Mouse (Mus musculus) embryonic facial prominence, embryonic 14.5 days (tissue): ENCODE measurements around the gene Ilkap. TPM values are rescaled to one million over a fixed set of nuclear protein-coding genes. Genes with fewer than 3 reads are reported as not detected.
A peak's percentile ranks its signal among the peaks of the same experiment; 100 is the strongest.

Experiments
- ATAC-seq: fragments of 200-750 bp; cut with Nextera tagmentation; 2 replicates; pipeline ENCODE4 v1.8.0; 2017; ENCODE audit warnings: low read depth, moderate number of reproducible peaks, moderate TSS enrichment
- DNase-seq: peaks from one replicate; pipeline ENCODE4 v3.0.0-alpha.2; 2015; ENCODE audit warnings: low spot score
- H3K27ac ChIP-seq: fragments of 300-500 bp; sonication (generic); replicated peaks from 2 replicates; pipeline ENCODE4 v1.5.1; 2014; ENCODE audit warnings: low read depth, mild to moderate bottlenecking, low read length, moderate library complexity
- H3K27me3 ChIP-seq: fragments of 300-500 bp; sonication (generic); replicated peaks from 2 replicates; pipeline ENCODE4 v1.6.1; 2014; ENCODE audit warnings: low read length; ENCODE audit not compliant: control insufficient read depth, insufficient read depth
- H3K36me3 ChIP-seq: fragments of 300-500 bp; sonication (generic); 2 replicates; pipeline ENCODE4 v1.6.1; 2014; ENCODE audit warnings: low read length, mixed read lengths; ENCODE audit not compliant: control insufficient read depth, insufficient read depth
- H3K4me1 ChIP-seq: fragments of 300-500 bp; sonication (generic); 2 replicates; pipeline ENCODE4 v1.6.1; 2014; ENCODE audit warnings: antibody characterized with exemption, low read length; ENCODE audit not compliant: control insufficient read depth, insufficient read depth
- H3K4me2 ChIP-seq: fragments of 300-500 bp; sonication (generic); 2 replicates; pipeline ENCODE4 v1.6.1; 2014; ENCODE audit warnings: low read depth, mild to moderate bottlenecking, low read length, moderate library complexity, mixed read lengths
- H3K4me3 ChIP-seq: fragments of 300-500 bp; sonication (generic); 2 replicates; pipeline ENCODE4 v1.5.1; 2014; ENCODE audit warnings: low read depth, mild to moderate bottlenecking, low read length
- H3K9ac ChIP-seq: fragments of 300-500 bp; sonication (generic); 2 replicates; pipeline ENCODE4 v1.6.1; 2014; ENCODE audit warnings: low read depth, mild to moderate bottlenecking, low read length, moderate library complexity, mixed read lengths
- H3K9me3 ChIP-seq: fragments of 300-500 bp; sonication (generic); 2 replicates; pipeline ENCODE4 v1.6.1; 2016; ENCODE audit warnings: low read length; ENCODE audit not compliant: control insufficient read depth
- WGBS: fragments of 180-500 bp; shearing (Covaris S2); extraction: QIAGEN DNeasy Blood & Tissue Kit; methylation state at CpG from one replicate; pipeline ENCODE4 v1.1.7; 2014; 5-methylcytosine and 5-hydroxymethylcytosine counted together
- polyA plus RNA-seq: library from polyadenylated mRNA; unstranded; fragments of >200 nt; fragmentation: Nextera tagmentation; extraction: Ambion mirVana; gene quantifications from 2 replicates; pipeline ENCODE4 v1.2.1, GENCODE M21; 2014

The Ilkap gene
- polyA plus RNA-seq, 1 experiment from 2014 or later: 146 TPM

DNA sequence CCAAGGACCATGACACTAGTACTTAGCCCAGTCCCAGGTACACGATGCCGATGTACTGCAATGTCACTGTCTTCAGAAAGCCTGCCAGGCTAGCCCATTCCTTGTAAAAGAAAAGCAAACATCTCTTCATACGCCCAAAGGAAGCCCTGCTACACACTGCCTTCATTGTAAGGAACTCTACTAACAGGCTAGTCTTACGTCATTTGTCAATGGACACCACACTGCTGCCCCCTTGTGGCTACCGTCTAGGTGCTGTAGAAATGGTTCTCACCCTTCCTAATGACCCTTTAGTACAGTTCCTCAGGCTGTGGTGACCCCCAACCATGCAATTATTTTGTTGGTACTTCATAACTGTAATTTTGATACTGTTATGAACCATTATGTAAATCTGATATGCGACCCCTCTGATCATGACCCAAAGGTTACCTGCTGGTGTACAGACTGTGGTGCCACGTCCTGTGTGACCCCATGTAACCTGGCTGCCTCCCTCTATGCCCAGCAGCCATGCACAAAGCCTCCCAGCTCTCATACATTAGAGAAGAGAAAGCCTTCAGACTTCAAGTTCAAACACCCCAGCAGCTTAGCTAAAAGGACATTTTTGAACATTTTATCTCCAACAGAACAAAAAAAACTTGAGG, 18.0 kb downstream of the Ilkap start:
- ATAC-seq (peak; percentile 20; the same call in 1 of the 2 replicates), DNase-seq (peak; percentile 84)
- 53% methylated on average over 7 of the region's 7 CpGs for WGBS
- Histone ChIP-seq H3K9ac (no peak overlapping the region), H3K27me3 (no peaks in the 10 kb centered on the region), H3K4me1 (no peaks in the 10 kb centered on the region), H3K4me3 (no peak overlapping the region), H3K4me2 (no peak overlapping the region), H3K9me3 (no peaks in the 10 kb centered on the region), H3K27ac (no peak overlapping the region), H3K36me3 (peaks cover 94% of the 10 kb centered on the region)

DNA sequence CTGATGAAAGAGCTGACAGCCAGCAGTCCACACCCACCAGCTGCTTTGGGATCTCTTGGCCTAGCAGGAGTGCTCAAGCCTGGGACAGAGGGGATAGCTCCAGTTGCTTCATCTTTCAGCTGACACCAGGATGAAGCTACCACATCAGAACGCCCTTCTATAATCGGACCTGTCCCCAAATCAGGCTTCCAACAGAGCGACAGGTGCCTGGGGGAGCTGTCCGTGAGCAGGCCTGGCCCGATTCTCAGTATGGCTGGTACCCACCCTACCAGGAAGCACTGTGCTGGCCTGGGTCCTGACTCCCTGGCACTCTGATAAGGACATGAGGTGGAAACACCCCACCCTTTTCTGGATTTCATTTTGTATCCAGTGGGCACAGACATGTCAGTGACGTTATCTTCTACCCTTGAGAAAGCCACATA, 25.2 kb downstream of the Ilkap start:
- Histone ChIP-seq H3K4me1 (no peaks in the 10 kb centered on the region), H3K27me3 (no peaks in the 10 kb centered on the region), H3K4me2 (no peak overlapping the region), H3K9ac (no peak overlapping the region), H3K4me3 (no peak overlapping the region), H3K36me3 (peaks cover 84% of the 10 kb centered on the region), H3K9me3 (no peaks in the 10 kb centered on the region), H3K27ac (no peak overlapping the region)
- peak; percentile 18 for DNase-seq
- 76% methylated on average over 6 of the region's 6 CpGs for WGBS
- no peak for ATAC-seq

DNA sequence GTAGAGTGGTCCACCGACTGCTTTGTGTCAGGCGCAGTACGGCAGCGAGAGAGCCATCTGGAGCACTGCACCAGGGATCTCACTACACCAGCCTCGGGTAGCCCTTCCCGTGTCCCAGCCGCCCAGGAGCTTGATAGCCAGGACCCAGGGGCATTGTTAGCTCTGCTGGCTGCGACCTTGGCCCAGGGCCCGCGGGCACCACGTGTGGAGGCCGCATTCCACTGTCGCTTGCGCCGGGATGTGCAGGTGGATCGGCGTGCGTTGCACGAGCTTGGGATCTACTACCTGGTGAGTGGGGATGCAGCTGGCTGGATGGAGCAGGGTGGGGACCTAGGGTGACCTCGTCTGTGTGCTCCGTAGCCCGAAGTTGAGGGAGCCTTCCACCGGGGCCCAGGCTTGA, 28.6 kb downstream of the Ilkap start:
- no peak overlapping the region for H3K27ac ChIP-seq
- H3K27me3 ChIP-seq: no peaks in the 10 kb centered on the region
- H3K36me3 ChIP-seq: peaks cover 50% of the 10 kb centered on the region
- no peak overlapping the region for H3K9ac ChIP-seq
- WGBS: 89% methylated on average over 23 of the region's 23 CpGs
- H3K4me3 ChIP-seq: no peak overlapping the region
- H3K4me1 ChIP-seq: peaks cover 4% of the 10 kb centered on the region; the same call in 1 of the 2 replicates
- H3K4me2 ChIP-seq: no peak overlapping the region
- DNase-seq (no peak), ATAC-seq (no peak)
- no peaks in the 10 kb centered on the region for H3K9me3 ChIP-seq

DNA sequence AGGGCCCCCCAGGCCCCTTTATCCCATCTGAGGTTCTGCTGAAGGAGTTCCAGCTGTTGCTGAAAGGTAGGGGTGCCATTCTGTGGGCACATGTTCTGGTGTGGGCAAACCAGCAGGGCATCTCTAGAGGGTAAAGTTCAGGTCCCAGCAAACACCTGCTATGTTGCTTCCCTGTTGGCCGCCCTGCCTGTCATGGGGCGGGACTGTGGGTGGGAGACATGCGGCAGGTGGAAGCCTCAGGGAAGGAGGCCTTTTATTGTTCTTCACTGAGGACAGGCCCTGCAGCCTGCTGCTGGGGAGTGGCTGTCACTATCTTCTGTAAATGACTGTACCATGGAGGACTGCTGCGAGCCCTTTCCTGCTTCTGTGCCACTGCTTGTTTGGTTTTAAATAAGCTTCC, 29.2 kb downstream of the Ilkap start:
- Histone ChIP-seq H3K9me3 (no peaks in the 10 kb centered on the region), H3K27ac (no peak overlapping the region), H3K4me3 (no peak overlapping the region), H3K4me2 (no peak overlapping the region), H3K4me1 (peaks cover 4% of the 10 kb centered on the region; the same call in 1 of the 2 replicates), H3K36me3 (peaks cover 44% of the 10 kb centered on the region), H3K27me3 (no peaks in the 10 kb centered on the region), H3K9ac (no peak overlapping the region)
- ATAC-seq: no peak
- 79% methylated on average over 4 of the region's 4 CpGs for WGBS
- DNase-seq: no peak

DNA sequence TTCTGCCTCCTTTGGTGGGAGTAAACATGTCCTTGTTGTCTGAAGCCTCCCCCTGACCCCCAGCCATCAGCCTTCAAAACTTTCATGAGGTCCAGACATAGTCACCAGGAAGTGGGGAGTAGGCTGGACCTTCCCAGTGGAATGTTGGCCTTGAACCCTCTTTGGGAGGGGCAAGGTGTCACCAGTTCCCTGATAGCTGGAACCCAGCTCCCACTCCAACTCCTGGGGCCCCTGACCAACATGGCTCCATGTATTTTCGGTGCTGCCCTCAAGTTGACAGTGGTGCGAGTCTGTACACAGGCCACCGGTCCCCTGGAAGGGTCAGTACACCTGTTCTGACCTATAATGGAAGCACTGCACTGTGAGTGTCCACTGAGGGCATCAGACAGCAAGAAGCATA, 31.3 kb downstream of the Ilkap start:
- ATAC-seq: no peak
- WGBS: 94% methylated on average over 3 of the region's 3 CpGs
- 0 out of 2 replicates have a peak overlapping the region, but pooled peaks have one; percentile 91 for H3K4me2 ChIP-seq

DNA sequence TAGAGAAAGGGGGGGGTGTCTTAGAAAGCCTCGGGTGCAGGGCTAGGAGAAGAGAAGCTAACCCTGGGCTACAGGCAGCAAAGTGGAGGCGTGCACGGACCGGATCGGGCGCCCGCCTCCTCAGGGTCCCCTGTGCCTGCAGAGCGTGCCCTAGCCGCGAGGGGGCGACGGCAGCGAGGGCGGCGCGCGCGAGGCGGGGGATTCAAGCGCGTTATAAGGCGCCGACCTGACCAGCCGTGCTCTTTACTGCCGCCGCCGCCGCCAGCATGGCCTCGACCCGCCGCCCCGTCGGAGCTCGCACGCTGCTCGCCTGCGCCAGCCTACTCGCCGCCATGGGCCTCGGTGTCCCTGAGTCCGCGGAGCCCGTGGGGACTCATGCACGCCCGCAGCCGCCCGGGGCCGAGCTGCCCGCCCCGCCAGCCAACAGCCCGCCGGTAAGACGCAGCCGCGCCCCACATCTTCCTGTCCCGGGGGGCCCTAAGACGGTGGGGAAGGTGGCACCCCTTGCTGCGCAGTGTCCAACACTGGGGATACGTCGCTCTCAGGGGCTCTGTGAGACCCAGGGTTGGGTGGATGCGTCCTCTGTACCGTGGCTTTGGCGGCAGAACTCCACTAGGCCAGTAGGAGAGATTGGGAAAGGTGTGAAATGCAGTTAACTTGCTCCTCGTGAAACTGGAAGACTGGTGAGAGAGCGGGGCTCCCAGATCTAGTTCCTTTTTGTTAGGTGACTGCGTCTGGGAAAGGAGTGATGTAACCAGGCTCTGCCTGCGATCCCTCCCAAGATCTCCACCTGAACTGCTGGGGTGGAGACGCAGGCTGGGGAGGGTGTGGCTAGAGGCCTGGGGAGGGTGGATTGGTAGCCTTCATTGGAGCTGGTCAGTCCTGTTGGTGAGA, 32.2 kb downstream of the Ilkap start, which contains the start of gene Erfe:
Gene Erfe, plus strand, starts transcription at position 216 of the 894 bp plus-strand sequence.
- peak; percentile 68 for ATAC-seq
- peak; percentile 56 for DNase-seq

More for the DNA sequence above, 31.3 kb downstream of the Ilkap start:
- Histone ChIP-seq H3K9me3 (no peaks in the 10 kb centered on the region), H3K9ac (no peak overlapping the region), H3K4me1 (peaks cover 4% of the 10 kb centered on the region; the same call in 1 of the 2 replicates), H3K36me3 (peaks cover 23% of the 10 kb centered on the region), H3K27me3 (no peaks in the 10 kb centered on the region), H3K4me3 (no peak overlapping the region), H3K27ac (no peak overlapping the region)
- DNase-seq: no peak

DNA sequence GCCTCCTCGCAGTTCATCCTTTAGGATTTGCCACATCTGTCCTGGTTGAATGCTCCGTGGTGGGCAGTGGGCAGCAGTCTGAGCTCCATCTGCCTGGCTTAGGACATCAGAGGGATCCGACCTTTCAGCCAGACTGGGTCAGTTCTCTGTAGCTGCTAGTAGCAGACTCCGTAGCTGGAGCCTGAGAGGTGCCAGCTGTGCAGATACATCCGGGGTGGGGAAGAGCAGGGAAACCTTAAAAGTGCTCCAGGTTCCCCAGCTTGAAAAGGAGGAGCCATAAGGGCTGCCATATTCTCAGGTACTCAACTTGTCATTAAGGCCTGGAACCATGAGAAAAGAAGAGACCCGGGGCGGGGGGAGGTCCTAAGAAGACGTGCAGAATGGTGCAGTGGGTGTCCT, 32.8 kb downstream of the Ilkap start:
- no peak for ATAC-seq
- 26% methylated on average over 8 of the region's 8 CpGs for WGBS
- H3K27me3 ChIP-seq: no peaks in the 10 kb centered on the region
- peaks cover 4% of the 10 kb centered on the region; the same call in 1 of the 2 replicates for H3K4me1 ChIP-seq
- peak overlapping the region; percentile 91 for H3K4me2 ChIP-seq
- peaks cover 9% of the 10 kb centered on the region; the same call in 1 of the 2 replicates for H3K36me3 ChIP-seq
- no peak overlapping the region for H3K27ac ChIP-seq
- peak overlapping the region; percentile 47 for H3K4me3 ChIP-seq
- DNase-seq: no peak
- H3K9ac ChIP-seq: peak overlapping the region; percentile 67
- H3K9me3 ChIP-seq: no peaks in the 10 kb centered on the region

More for the DNA sequence above, 32.2 kb downstream of the Ilkap start, which contains the start of gene Erfe:
- Histone ChIP-seq H3K4me3 (peak within 1 kb of the TSS; percentile 47), H3K36me3 (peaks cover 15% of the 10 kb centered on the region), H3K4me1 (peaks cover 4% of the 10 kb centered on the region; the same call in 1 of the 2 replicates), H3K4me2 (peak within 1 kb of the TSS; percentile 91), H3K27me3 (no peaks in the 10 kb centered on the region), H3K9ac (peak within 1 kb of the TSS; percentile 67), H3K9me3 (no peaks in the 10 kb centered on the region), H3K27ac (no peak within 1 kb of the TSS)
- WGBS: 3% methylated on average over 14 of the region's 68 CpGs

DNA sequence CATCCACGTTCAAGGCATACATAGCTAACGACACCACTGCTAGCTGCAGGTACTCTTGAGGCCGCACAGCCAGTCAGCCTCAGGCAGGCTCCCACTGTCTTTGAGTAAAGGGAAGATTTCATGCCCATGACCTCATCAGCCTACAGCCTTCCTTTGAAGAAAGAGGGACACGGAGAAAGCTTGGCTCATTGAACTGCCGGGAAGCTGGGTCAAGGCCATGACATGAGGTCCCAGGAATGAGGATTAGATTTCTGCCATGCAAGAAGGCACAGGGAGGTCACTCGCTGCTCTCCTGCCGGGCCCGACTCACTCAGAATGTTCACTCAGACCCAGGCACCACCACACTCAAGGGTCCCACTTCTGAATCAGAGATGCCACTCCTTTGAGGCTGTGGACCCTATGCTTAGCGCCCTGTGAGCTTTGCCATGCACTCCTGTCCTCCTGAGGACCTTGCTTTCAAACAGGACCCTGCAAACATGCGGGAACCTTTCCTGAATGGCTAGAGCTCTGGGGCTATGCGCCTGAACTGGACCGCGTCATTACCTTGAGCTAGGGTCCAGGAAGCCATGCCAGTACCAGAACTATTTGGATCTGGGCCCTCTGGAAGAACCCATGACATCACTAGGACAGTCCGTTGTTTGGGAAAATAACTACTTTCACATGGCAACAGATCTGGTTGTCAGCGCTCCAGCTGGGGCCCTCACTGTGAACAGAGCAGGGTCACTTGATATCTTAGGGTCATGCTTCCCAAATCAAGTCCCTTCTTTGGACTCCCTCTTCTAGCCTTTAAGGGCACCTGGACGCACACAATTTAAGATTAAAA, 33.6 kb downstream of the Ilkap start:
- ATAC-seq (no peak), DNase-seq (no peak)
- Histone ChIP-seq H3K36me3 (0 out of 2 replicates have a peak, but pooled peaks cover 2% of the 10 kb centered on the region), H3K27ac (no peak overlapping the region), H3K27me3 (no peaks in the 10 kb centered on the region), H3K4me2 (no peak overlapping the region), H3K4me1 (peaks cover 4% of the 10 kb centered on the region; the same call in 1 of the 2 replicates), H3K4me3 (no peak overlapping the region), H3K9ac (no peak overlapping the region), H3K9me3 (no peaks in the 10 kb centered on the region)
- 86% methylated on average over 16 of the region's 16 CpGs for WGBS
